Mouse (Mus musculus) intestine, embryonic 16.5 days (tissue): ENCODE measurements around the gene Sez6l. TPM values are rescaled to one million over a fixed set of nuclear protein-coding genes. Genes with fewer than 3 reads are reported as not detected.

Experiments
- ATAC-seq: fragments of 200-750 bp; cut with Nextera tagmentation; 2 replicates; pipeline ENCODE4 v1.8.0; 2017; ENCODE audit warnings: moderate TSS enrichment, moderate library complexity
- H3K27ac ChIP-seq: fragments of 300-500 bp; sonication (generic); 2 replicates; pipeline ENCODE4 v1.5.1; 2014; ENCODE audit warnings: mild to moderate bottlenecking, low read length
- H3K27me3 ChIP-seq: fragments of 300-500 bp; sonication (generic); replicated peaks from 2 replicates; pipeline ENCODE4 v1.6.1; 2014; ENCODE audit warnings: low read length, control low read depth, mixed read lengths; ENCODE audit not compliant: control insufficient read depth, insufficient read depth
- H3K36me3 ChIP-seq: fragments of 300-500 bp; sonication (generic); 2 replicates; pipeline ENCODE4 v1.6.1; 2014; ENCODE audit warnings: low read length, control low read depth; ENCODE audit not compliant: control insufficient read depth, insufficient read depth
- H3K4me1 ChIP-seq: fragments of 300-500 bp; sonication (generic); 2 replicates; pipeline ENCODE4 v1.6.1; 2014; ENCODE audit warnings: low read length, control low read depth, mixed read lengths; ENCODE audit not compliant: control insufficient read depth, insufficient read depth
- H3K4me2 ChIP-seq: fragments of 300-500 bp; sonication (generic); 2 replicates; pipeline ENCODE4 v1.6.1; 2014; ENCODE audit warnings: low read depth, low read length, control low read depth
- H3K4me3 ChIP-seq: fragments of 300-500 bp; sonication (generic); 2 replicates; pipeline ENCODE4 v1.5.1; 2014; ENCODE audit warnings: mild to moderate bottlenecking, low read length
- H3K9ac ChIP-seq: fragments of 300-500 bp; sonication (generic); 2 replicates; pipeline ENCODE4 v1.6.1; 2014; ENCODE audit warnings: low read depth, low read length
- H3K9me3 ChIP-seq: fragments of 300-500 bp; sonication (generic); 2 replicates; pipeline ENCODE4 v1.6.1; 2016; ENCODE audit warnings: low read length, control low read depth; ENCODE audit not compliant: control insufficient read depth
- WGBS: fragments of 180-500 bp; shearing (Covaris S2); extraction: QIAGEN DNeasy Blood & Tissue Kit; methylation state at CpG from one replicate; pipeline ENCODE4 v1.1.7; 2014; 5-methylcytosine and 5-hydroxymethylcytosine counted together
- polyA plus RNA-seq: library from polyadenylated mRNA; unstranded; fragments of >200 nt; fragmentation: Nextera tagmentation; extraction: Ambion mirVana; gene quantifications from 2 replicates; pipeline ENCODE4 v1.2.1, GENCODE M21; 2015

Gene Sez6l
- polyA plus RNA-seq, 1 experiment from 2014 or later = 1.5 TPM

DNA sequence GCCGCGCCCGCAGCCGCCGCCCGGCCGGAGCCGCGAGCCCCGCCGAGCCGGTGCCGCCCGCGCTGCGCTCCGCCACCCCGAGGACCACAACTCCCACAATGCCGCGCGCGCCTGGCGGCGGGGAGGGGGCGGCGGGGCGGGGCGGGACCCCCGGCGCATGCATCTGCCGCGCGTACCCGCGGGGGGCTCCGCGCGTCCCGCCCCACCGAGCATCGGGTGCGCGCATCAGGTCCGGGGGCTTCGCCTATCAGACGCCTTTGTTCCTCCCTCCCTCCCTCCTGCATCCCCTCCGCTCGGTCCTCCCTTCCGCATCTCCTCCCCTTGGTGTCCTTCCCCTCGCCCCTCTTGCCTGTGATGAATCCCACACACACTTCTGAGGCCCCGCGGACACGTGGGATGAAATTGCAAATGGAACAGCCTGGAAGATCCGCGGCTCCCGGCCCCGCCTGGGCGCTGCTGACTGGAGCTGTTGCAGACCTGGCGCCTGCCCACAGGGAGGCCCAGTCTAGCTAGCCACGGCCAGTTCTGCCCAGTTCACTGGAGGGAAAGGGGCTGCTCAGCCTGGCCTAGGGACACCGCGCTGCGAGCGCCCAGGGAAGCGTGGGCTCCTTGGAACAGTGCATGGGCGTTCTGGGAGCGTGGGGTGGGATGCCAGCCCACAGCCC, 182.1 kb downstream of the Sez6l start, which contains the start of gene Asphd2:
Asphd2 (minus strand) TSS at position 88 of the 665 bp plus-strand sequence.
- Histone ChIP-seq H3K27ac (peak within 1 kb of the TSS; percentile 59), H3K4me3 (peak within 1 kb of the TSS; percentile 63), H3K36me3 (no peaks in the 10 kb centered on the region), H3K9me3 (no peaks in the 10 kb centered on the region), H3K27me3 (peaks cover 24% of the 10 kb centered on the region), H3K4me2 (peak within 1 kb of the TSS; percentile 78), H3K4me1 (peaks cover 3% of the 10 kb centered on the region; the same call in 1 of the 2 replicates), H3K9ac (peak within 1 kb of the TSS; percentile 72)
- peak; percentile 88 for ATAC-seq
- WGBS = 3% methylated on average over 44 of the region's 67 CpGs

DNA sequence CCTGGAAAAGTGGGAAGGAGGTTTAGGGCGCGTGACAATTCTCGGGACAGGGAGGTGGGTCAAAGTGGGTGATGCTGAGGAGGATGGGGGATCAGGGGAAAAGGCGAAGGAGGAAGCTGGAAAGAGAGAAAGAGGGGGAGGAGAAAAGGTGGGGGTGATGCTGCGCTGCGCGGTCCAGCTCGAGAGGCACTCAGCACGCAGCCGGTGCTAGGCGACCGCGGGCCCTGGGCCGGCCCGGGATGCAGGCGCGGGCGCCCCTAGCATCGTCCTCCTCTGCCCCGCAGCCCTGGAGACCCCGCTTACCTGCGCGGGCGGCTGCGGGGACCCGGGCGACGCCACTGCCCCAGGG, 182.6 kb downstream of the Sez6l start:
- peaks cover 24% of the 10 kb centered on the region for H3K27me3 ChIP-seq
- H3K9me3 ChIP-seq = no peaks in the 10 kb centered on the region
- WGBS = 1% methylated on average over 28 of the region's 28 CpGs
- peak overlapping the region; percentile 63 for H3K4me3 ChIP-seq
- ATAC-seq = peak; percentile 73
- H3K4me1 ChIP-seq = peaks cover 3% of the 10 kb centered on the region; the same call in 1 of the 2 replicates
- no peaks in the 10 kb centered on the region for H3K36me3 ChIP-seq
- H3K27ac ChIP-seq = no peak overlapping the region
- H3K4me2 ChIP-seq = peak overlapping the region; percentile 78
- peak overlapping the region; percentile 72 for H3K9ac ChIP-seq

DNA sequence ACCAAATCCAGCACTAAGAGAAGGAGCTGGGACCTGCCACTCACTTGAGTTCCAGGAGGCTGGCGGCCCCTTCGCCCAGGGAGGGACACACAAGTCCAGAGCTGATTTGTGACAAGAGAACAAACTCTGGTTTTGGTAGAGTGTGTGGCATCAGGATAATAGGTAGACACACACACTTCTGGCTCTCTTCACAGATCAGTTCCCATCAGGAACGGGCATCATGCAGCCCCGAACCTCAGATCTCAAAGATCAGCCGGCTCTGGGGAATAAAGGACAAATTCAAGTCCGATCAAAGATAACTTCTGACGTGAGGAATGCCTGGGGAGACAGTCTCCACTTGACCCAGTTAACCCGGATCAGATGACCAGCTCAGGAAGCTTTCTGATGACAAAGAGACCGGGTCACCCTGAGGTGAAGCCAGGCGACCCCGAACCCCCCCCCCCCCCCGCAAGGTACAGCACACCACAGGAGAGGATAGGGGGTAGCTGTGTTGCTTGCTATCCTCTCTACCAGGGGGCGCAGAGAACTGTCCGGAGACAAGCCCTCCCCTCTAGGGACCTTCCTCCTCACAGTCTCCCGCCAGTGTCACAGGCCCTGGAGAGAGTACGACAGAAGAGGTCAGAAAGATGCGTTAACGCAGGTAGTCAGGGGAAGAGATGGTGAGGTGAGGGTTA, 183.1 kb downstream of the Sez6l start:
- Histone ChIP-seq H3K9ac (peak overlapping the region; percentile 72), H3K4me2 (peak overlapping the region; percentile 78), H3K27ac (no peak overlapping the region), H3K9me3 (no peaks in the 10 kb centered on the region), H3K27me3 (peaks cover 24% of the 10 kb centered on the region), H3K4me3 (peak overlapping the region; percentile 63), H3K4me1 (peaks cover 3% of the 10 kb centered on the region; the same call in 1 of the 2 replicates), H3K36me3 (no peaks in the 10 kb centered on the region)
- ATAC-seq = no peak
- WGBS = 11% methylated on average over 18 of the region's 18 CpGs

DNA sequence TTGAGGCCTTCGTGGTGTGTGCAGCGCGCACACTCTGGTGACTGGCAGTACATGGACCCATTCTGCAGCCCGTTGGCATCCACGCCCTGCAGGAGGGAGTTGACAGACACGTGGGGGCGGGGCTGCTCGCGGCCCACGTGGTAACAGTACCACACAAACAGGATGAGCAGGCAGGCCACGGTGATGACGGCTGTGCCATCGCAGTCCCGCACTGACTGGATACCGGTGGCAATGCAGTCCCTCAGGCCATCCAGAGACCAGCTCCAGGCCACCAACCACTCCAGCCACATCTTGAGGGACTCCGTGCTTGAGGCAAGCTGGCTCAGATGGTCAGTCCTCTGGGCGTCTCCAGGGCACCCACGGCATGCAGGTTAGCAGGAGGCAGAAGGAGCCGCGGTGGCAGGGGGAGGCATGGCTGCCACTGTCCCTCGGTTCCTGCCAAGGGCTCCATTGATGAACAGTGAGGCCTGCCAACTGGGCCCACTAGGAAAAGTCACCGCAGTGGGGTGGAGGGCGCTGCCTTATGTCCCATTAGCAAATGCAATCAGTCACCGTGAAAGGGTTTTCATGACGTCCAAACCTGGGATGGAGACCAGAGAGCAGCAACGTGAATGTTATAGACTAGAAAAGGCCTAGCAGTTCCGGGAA, 185.2 kb downstream of the Sez6l start:
- Histone ChIP-seq H3K4me1 (peaks cover 3% of the 10 kb centered on the region; the same call in 1 of the 2 replicates), H3K4me2 (no peak overlapping the region), H3K36me3 (no peaks in the 10 kb centered on the region), H3K27me3 (peaks cover 24% of the 10 kb centered on the region), H3K27ac (no peak overlapping the region), H3K9me3 (no peaks in the 10 kb centered on the region), H3K9ac (no peak overlapping the region), H3K4me3 (no peak overlapping the region)
- WGBS = 70% methylated on average over 27 of the region's 27 CpGs
- no peak for ATAC-seq

DNA sequence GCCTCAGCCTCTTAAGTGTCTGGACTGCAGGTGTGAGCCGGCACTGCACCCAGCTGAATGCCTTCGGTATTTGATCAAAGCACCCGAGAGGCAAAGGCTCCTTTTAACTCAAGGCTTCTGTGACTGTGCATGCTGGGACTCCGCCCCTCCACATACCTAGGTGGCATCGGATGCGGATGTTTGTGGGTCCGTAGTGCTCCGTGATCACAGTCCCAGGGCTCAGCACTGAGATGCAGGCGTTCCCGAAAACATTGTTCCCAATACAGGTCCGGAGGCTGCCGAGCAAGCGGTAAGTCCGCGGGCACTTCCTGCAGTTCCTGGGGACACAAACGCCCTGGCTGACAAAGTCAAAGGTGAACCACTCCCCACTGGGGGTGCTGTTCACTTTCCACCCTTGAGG, 186.0 kb downstream of the Sez6l start:
- Histone ChIP-seq H3K4me3 (no peak overlapping the region), H3K27me3 (peaks cover 24% of the 10 kb centered on the region), H3K4me1 (peaks cover 3% of the 10 kb centered on the region; the same call in 1 of the 2 replicates), H3K36me3 (no peaks in the 10 kb centered on the region), H3K9me3 (no peaks in the 10 kb centered on the region), H3K27ac (no peak overlapping the region), H3K9ac (no peak overlapping the region), H3K4me2 (no peak overlapping the region)
- WGBS = 56% methylated on average over 16 of the region's 16 CpGs
- no peak for ATAC-seq

DNA sequence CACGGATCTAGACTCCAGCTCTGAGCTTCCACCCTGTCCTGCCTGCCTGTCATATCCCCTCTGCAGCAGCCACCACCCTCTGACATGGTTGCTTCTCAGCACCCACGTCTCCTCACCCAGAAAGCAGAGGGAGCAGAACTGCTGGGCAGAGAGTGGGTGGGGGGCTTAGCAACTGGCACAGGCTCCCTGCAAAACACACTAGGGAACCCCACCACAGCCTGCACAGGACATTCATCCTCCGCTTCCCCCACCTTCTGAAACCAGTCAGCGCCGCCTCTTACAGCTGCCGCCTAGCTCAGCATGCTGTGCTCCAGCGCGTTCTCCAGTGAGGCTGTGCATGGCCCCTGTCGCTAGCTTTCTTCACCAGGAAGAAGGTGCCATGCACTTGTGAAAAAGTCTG, 187.6 kb downstream of the Sez6l start:
- no peaks in the 10 kb centered on the region for H3K9me3 ChIP-seq
- WGBS = 72% methylated on average over 9 of the region's 9 CpGs
- no peak overlapping the region for H3K27ac ChIP-seq
- H3K4me1 ChIP-seq = peaks cover 2% of the 10 kb centered on the region; the same call in 1 of the 2 replicates
- H3K4me3 ChIP-seq = no peak overlapping the region
- H3K27me3 ChIP-seq = peaks cover 15% of the 10 kb centered on the region
- ATAC-seq = no peak
- no peak overlapping the region for H3K9ac ChIP-seq
- H3K4me2 ChIP-seq = no peak overlapping the region
- H3K36me3 ChIP-seq = no peaks in the 10 kb centered on the region

DNA sequence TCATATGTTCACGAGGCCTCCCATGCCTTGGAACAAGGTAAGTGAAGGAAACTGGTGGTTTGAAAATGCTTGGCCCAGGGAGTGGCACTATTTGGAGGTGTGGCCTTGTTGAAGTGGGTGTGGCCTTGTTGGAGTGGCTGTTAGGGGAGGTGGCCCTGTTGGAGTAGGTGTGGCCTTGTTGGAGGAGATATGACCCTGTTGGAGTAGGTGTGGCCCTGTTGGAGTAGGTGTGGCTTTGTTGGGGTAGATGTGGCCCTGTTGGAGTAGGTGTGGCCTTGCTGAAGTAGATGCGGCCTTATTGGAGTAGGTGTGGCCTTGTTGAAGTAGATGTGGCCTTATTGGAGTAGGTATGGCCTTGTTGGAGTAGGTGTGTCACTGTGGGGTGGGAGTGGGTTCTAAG, 191.0 kb downstream of the Sez6l start:
- Histone ChIP-seq H3K9me3 (no peaks in the 10 kb centered on the region), H3K27me3 (no peaks in the 10 kb centered on the region), H3K36me3 (no peaks in the 10 kb centered on the region), H3K4me1 (peaks cover 6% of the 10 kb centered on the region; the same call in 1 of the 2 replicates), H3K27ac (no peak overlapping the region), H3K4me3 (no peak overlapping the region), H3K4me2 (no peak overlapping the region), H3K9ac (no peak overlapping the region)
- WGBS = 60% methylated on average over 2 of the region's 2 CpGs
- ATAC-seq = peak; percentile 61

DNA sequence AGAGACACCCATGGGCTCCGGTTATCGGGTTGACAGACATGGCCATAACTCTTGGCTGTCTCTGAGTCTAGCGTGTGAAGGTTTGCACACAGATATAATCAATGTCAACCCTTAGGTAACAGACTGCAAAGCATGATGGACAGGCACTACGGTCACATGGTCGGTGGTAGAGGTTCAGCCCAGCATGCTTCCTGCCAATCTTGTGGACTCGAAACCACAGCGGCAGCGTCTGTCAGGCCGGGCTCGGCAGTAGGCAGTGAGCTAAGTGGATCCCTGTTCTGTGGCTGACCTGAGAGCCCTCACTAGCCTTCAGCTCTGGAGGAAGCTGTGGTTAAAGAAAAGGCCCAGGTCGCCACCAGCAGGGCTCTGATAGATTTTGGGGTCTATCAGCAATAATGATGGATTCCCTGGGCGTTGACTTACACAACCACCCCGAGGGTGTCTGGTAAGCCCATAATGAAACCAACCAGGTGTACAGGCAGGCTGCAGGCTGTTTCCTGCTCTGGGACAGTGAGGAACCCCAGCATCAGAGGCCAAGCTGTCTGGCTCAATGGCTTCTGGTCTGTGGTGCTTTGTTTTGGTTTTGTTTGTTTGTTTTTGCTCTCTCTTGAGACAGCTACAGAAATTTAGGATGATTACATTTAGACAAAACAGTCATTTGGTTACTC, 192.0 kb downstream of the Sez6l start:
- H3K4me1 ChIP-seq = peaks cover 6% of the 10 kb centered on the region; the same call in 1 of the 2 replicates
- H3K4me2 ChIP-seq = no peak overlapping the region
- no peak overlapping the region for H3K27ac ChIP-seq
- no peaks in the 10 kb centered on the region for H3K27me3 ChIP-seq
- no peak overlapping the region for H3K9ac ChIP-seq
- no peak for ATAC-seq
- no peak overlapping the region for H3K4me3 ChIP-seq
- WGBS = 90% methylated on average over 13 of the region's 13 CpGs
- no peaks in the 10 kb centered on the region for H3K9me3 ChIP-seq
- no peaks in the 10 kb centered on the region; the same call in 1 of the 2 replicates for H3K36me3 ChIP-seq
